Mouse (Mus musculus) right cerebral cortex, adult 2 months (tissue): ENCODE results near the gene Ltk.

Experiments
- DNase-seq, 2 experiments: peaks; one replicate each; pipeline ENCODE4 v3.0.0; 2021 to 2022; ENCODE audit warnings: low spot score in 2 of 2

Gene Ltk

GRCm38 (mm10) chr2:119760251-119760650 is at the start of gene Ltk:
Ltk (minus strand) TSS chr2:119760431.
- DNase-seq: no peak

GRCm38 (mm10) chr2:119808881-119809280 is 48.6 kb upstream of the Ltk start:
- no peak for DNase-seq

GRCm38 (mm10) chr2:119808438-119808837 is 48.2 kb upstream of the Ltk start:
- DNase-seq: no peak

- DNase-seq: peak in 1 of 2 experiments; percentile 6
These were observed 45.3 kb upstream of the Ltk start for GRCm38 (mm10) chr2:119805536-119805935.

GRCm38 (mm10) chr2:119804776-119805175 is 44.5 kb upstream of the Ltk start:
- DNase-seq: peak in 1 of 2 experiments; percentile 29

- DNase-seq: peak in 1 of 2 experiments; percentile 7
These were observed 44.0 kb upstream of the Ltk start for GRCm38 (mm10) chr2:119804275-119804628.

- peak; percentile 72 to 78 for DNase-seq
These were observed 43.5 kb upstream of the Ltk start for GRCm38 (mm10) chr2:119803618-119804274.

GRCm38 (mm10) chr2:119802767-119803617 is 42.8 kb upstream of the Ltk start:
- peak in 1 of 2 experiments; percentile 23 for DNase-seq

GRCm38 (mm10) chr2:119800876-119801846 is 40.9 kb upstream of the Ltk start:
- DNase-seq: peak; percentile 81 to 84

- DNase-seq: peak in 1 of 2 experiments; percentile 30
These were observed 39.8 kb upstream of the Ltk start for GRCm38 (mm10) chr2:119799961-119800550.

- peak in 1 of 2 experiments; percentile 54 for DNase-seq
These were observed 39.1 kb upstream of the Ltk start for GRCm38 (mm10) chr2:119799181-119799960.

GRCm38 (mm10) chr2:119798246-119798927 is 38.2 kb upstream of the Ltk start:
- DNase-seq: peak in 1 of 2 experiments; percentile 56

GRCm38 (mm10) chr2:119797279-119797783 is 37.1 kb upstream of the Ltk start, which contains the start of gene Tyro3:
Tyro3 (plus strand) TSS chr2:119797733.
- peak; percentile 61 to 62 for DNase-seq

GRCm38 (mm10) chr2:119789996-119790395 is 29.8 kb upstream of the Ltk start:
- DNase-seq: no peak

GRCm38 (mm10) chr2:119787206-119787883 is 27.1 kb upstream of the Ltk start, which contains the start of gene Rpap1:
Rpap1 (minus strand) TSS chr2:119787537.
- peak; percentile 87 for DNase-seq

GRCm38 (mm10) chr2:119767246-119767645 is 7.0 kb upstream of the Ltk start:
- DNase-seq: no peak

GRCm38 (mm10) chr2:119763924-119764323 is 3.7 kb upstream of the Ltk start:
- DNase-seq: no peak

- DNase-seq: no peak
These were observed 2.0 kb upstream of the Ltk start for GRCm38 (mm10) chr2:119762276-119762675.
